Mouse (Mus musculus) lung, embryonic 15.5 days (tissue): ENCODE data around the gene Shc2. TPM values are rescaled to one million over a fixed set of nuclear protein-coding genes. Genes with fewer than 3 reads are reported as not detected.

ENCODE experiments used
- ATAC-seq: fragments of 200-750 bp; cut with Nextera tagmentation; 2 replicates; pipeline ENCODE4 v1.8.0; 2017; ENCODE audit warnings: moderate number of reproducible peaks, borderline replicate concordance; ENCODE audit not compliant: low FRiP score, low TSS enrichment; ENCODE audit errors: extremely low read depth
- H3K27ac ChIP-seq: fragments of 300-500 bp; sonication (generic); 2 replicates; pipeline ENCODE4 v1.5.1; 2015; ENCODE audit warnings: moderate library complexity, mild to moderate bottlenecking, inconsistent platforms
- H3K27me3 ChIP-seq: fragments of 300-500 bp; sonication (generic); 2 replicates; pipeline ENCODE4 v1.6.1; 2015; ENCODE audit warnings: inconsistent platforms
- H3K36me3 ChIP-seq: fragments of 300-500 bp; sonication (generic); 2 replicates; pipeline ENCODE4 v1.6.1; 2015; ENCODE audit warnings: inconsistent platforms
- H3K4me1 ChIP-seq: fragments of 300-500 bp; sonication (generic); 2 replicates; pipeline ENCODE4 v1.6.1; 2015; ENCODE audit warnings: inconsistent platforms
- H3K4me2 ChIP-seq: fragments of 300-500 bp; sonication (generic); 2 replicates; pipeline ENCODE4 v1.6.1; 2015; ENCODE audit warnings: inconsistent platforms, mild to moderate bottlenecking, moderate library complexity
- H3K4me3 ChIP-seq: fragments of 300-500 bp; sonication (generic); 2 replicates; pipeline ENCODE4 v1.5.1; 2015; ENCODE audit warnings: mild to moderate bottlenecking, inconsistent platforms
- H3K9ac ChIP-seq: fragments of 300-500 bp; sonication (generic); 2 replicates; pipeline ENCODE4 v1.6.1; 2015; ENCODE audit warnings: inconsistent platforms
- H3K9me3 ChIP-seq: fragments of 300-500 bp; sonication (generic); 2 replicates; pipeline ENCODE4 v1.6.1; 2016; ENCODE audit warnings: inconsistent platforms
- WGBS: fragments of 180-500 bp; shearing (Covaris S2); methylation state at CpG from one replicate; pipeline ENCODE4 v1.1.7; 2015; 5-methylcytosine and 5-hydroxymethylcytosine counted together
- polyA plus RNA-seq: library from polyadenylated mRNA; unstranded; fragments of >200 nt; fragmentation: Nextera tagmentation; extraction: Ambion mirVana; gene quantifications from 2 replicates; pipeline ENCODE4 v1.2.1, GENCODE M21; 2015

Shc2 gene
- 6.2 and 6.7 TPM in 2 replicates for polyA plus RNA-seq

DNA sequence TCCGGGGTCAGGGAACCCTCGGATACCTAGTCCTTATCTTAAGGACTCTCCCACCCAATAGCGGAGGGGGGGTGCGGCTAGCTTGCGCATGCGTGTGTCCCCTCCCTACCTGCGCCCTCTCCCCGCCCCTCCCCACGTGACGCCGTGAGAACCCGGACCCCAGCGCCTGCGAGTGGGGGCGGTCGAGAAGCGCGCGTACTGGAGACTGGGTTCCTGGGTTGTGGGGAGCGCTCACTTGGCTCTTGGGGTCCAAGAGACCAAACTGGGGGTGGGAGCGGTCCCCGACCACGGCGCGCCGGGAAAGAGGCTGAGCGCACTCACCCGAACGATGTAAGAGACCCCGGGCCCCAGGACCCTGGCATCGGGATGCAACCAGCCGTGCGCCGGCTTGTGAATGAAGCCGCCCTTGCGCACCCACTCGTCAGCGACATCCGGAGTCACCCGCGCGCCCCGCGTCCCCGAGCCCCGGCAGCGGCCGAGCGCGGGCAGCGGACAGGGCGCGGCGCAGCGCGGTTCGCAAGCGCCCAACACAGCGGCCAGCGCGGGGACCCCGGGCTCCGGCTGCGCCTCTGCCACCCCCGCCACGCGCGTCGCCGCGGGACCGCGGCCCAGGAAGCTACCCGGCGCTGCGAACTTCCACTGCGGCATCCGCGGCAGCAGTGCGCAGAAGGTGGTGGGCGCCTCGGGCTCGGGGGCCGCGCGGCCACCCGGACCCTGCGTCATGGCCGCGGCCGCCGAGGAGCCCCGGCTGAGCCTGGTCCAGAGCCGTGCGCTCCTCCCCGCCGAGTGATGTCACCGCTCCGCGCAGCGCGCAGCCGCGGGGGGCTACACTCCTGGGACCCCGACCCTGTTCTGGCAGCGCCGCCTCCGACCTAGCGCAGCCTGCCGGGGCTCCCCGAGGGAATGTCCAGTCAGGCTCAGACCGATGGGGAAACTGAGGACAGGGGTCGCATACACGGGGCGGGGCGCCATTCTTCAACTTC lies at the start of gene Shc2:
Gene Shc2 (minus strand): TSS at position 791 of the 983 bp plus-strand sequence.
- Histone ChIP-seq H3K4me1 (peaks cover 27% of the 10 kb centered on the region), H3K9ac (peak within 1 kb of the TSS; percentile 58), H3K36me3 (no peaks in the 10 kb centered on the region), H3K27me3 (peaks cover 46% of the 10 kb centered on the region), H3K27ac (peak within 1 kb of the TSS; percentile 19; the same call in 1 of the 2 replicates), H3K4me3 (peak within 1 kb of the TSS; percentile 66), H3K9me3 (no peaks in the 10 kb centered on the region), H3K4me2 (peak within 1 kb of the TSS; percentile 98)
- WGBS = under 1% methylated on average over 109 of the region's 116 CpGs
- ATAC-seq = peak; percentile 76; the same call in 1 of the 2 replicates

DNA sequence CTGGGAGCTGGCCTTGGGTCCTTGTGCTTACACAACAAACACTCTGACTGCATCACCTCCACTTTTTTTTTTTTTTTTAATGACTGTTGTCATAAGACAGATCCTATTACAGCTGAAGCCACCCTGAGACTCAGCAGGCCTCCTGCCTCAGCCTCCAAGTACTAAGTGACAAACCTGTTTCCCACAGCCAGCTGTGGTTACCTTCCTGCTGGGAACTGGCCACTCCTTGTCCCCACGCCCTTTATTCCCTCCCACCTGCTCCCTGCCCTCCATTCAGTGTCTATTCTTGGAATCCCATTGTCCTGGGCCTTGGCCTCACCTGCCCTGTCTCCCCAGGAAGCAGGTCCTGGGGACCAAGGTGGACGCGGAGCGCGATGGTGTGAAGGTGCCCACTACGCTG lies 49.8 kb upstream of the Shc2 start:
- H3K4me1 ChIP-seq = peaks cover 16% of the 10 kb centered on the region
- 98% methylated on average over 6 of the region's 6 CpGs for WGBS
- H3K36me3 ChIP-seq = peaks cover 54% of the 10 kb centered on the region
- H3K27ac ChIP-seq = no peak overlapping the region
- H3K9me3 ChIP-seq = no peaks in the 10 kb centered on the region
- no peak for ATAC-seq
- H3K4me3 ChIP-seq = no peak overlapping the region
- no peak overlapping the region for H3K4me2 ChIP-seq
- H3K27me3 ChIP-seq = no peaks in the 10 kb centered on the region
- H3K9ac ChIP-seq = no peak overlapping the region

DNA sequence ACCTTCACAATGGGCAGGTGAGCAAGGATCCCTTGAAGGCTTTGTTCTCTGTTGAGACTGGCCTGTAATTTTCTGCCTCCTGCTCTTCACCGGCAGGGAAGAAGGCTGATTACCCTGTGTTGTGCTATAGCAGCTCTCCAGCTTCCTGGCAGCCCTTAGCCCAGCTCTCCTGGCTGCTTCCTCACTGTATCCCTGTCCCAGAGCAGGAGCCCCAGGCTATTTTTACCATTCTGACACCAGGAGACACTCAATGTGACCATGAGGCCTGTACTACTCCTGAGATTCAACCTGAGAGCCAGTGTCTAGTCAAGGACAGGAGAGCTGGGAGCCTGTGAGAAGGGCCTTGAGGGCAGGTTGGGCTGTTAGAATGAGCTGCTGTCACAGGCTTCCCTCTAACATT lies 49.0 kb upstream of the Shc2 start:
- Histone ChIP-seq H3K4me1 (peaks cover 16% of the 10 kb centered on the region), H3K9ac (no peak overlapping the region), H3K27ac (no peak overlapping the region), H3K4me2 (no peak overlapping the region), H3K27me3 (no peaks in the 10 kb centered on the region), H3K36me3 (peaks cover 54% of the 10 kb centered on the region), H3K4me3 (no peak overlapping the region), H3K9me3 (no peaks in the 10 kb centered on the region)
- no peak for ATAC-seq
- WGBS = 88% methylated on average over 1 of the region's 1 CpGs

DNA sequence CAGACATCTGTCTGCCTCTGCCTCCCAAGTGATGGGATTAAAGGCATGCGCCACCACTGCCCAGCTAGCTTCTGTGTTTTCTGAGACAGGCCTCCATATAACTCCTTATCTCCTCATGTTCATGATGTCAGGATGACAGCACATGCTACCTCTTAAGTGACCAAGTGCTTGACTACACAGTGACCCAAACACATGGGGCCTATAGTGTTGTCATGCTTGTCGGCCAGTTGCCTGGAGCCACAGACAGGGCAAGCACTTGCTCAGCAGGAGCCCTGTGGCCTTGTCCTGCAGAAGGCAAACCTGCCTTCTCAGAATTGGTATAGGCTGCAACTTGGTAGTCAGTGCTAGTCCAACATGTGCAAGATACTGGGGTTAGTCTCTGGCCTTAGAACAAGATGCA lies 48.5 kb upstream of the Shc2 start:
- no peak overlapping the region for H3K4me3 ChIP-seq
- no peak overlapping the region for H3K27ac ChIP-seq
- no peak overlapping the region for H3K4me2 ChIP-seq
- no peak overlapping the region for H3K9ac ChIP-seq
- peaks cover 18% of the 10 kb centered on the region for H3K4me1 ChIP-seq
- 92% methylated on average over 2 of the region's 2 CpGs for WGBS
- no peaks in the 10 kb centered on the region for H3K27me3 ChIP-seq
- no peaks in the 10 kb centered on the region for H3K9me3 ChIP-seq
- peaks cover 54% of the 10 kb centered on the region for H3K36me3 ChIP-seq
- no peak for ATAC-seq

DNA sequence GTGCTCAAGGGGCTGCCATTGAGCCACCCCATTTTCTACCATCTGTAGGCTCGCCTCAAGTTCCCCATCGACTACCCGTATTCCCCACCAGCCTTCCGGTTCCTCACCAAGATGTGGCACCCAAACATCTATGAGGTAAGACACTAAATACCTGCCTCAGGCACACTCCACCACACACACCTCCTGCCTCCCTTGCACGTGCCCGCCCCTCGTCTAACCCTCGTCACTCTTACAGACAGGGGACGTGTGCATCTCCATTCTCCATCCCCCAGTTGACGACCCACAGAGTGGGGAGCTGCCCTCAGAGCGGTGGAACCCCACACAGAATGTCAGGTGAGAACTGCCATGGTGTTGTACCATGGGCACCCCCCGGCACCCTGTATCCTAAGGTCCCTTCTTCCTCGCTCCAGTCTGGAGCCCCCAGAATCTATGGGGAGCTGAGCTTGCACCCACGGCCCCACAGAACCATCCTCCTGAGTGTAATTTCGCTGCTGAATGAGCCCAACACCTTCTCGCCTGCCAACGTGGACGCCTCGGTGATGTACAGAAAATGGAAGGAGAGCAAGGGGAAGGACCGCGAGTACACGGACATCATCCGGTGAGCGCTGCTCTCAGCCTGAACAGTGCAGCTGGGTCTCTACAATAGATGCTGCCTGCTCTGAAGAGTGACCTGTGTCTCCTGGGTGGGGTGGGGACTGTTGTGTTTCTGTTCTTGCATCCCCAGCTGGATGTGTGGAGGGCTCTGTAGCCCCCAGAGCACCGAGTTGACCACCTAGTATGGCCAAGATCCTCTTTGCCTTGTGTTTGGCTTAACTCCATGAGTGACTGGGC lies 47.3 kb upstream of the Shc2 start:
- 92% methylated on average over 25 of the region's 25 CpGs for WGBS
- Histone ChIP-seq H3K4me1 (peaks cover 25% of the 10 kb centered on the region), H3K27ac (no peak overlapping the region), H3K27me3 (no peaks in the 10 kb centered on the region), H3K36me3 (peaks cover 54% of the 10 kb centered on the region), H3K9ac (no peak overlapping the region; the same call in 1 of the 2 replicates), H3K4me3 (no peak overlapping the region), H3K9me3 (no peaks in the 10 kb centered on the region), H3K4me2 (no peak overlapping the region)
- ATAC-seq = no peak

DNA sequence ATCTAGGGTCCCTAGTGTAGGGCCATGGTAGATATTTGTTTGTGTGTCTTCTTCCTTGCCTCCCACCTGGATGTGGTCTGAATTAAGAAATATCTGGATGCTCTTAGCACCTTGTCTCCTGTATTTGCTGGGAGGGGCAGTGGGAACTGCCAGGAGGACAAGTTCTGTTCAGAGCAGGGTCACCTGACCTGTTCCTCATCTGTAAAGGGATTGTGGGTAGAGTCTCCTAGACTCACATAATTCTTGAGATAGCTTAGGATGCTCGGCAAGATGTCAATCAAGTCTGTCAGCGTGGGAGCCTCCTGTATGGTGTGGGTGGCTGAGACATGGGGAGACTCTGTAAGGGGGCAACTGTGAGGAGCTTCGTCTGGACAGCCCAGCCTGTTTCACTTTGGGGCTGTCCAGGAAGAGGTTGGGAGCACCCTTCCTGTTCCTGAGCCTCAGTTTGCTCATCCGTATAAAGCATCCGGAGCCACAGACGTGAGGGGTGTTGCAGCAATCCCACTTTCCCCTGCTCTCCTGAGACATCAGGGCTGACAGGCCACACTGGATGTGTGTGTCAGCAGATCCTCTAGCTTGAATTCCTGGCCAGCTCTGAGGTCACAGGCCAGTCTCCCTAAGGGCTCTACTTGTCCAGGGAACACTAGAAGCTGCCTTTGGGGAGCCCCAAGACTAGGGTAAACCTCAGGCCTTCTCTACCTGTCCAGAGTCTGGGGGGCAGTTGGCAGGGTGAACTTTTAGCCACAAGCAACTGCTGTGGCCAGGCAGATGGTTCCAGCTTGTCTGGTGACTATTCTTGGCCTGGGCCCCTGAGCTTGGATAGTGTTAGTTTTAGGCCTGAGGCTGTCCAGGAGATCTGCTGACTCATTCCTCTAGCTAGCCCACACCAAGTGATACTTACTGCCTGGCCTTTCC lies 46.3 kb upstream of the Shc2 start:
- H3K27me3 ChIP-seq = no peaks in the 10 kb centered on the region
- peaks cover 25% of the 10 kb centered on the region for H3K4me1 ChIP-seq
- peaks cover 50% of the 10 kb centered on the region for H3K36me3 ChIP-seq
- H3K9ac ChIP-seq = peak overlapping the region; percentile 86
- no peaks in the 10 kb centered on the region for H3K9me3 ChIP-seq
- H3K4me2 ChIP-seq = peak overlapping the region; percentile 91
- 74% methylated on average over 6 of the region's 6 CpGs for WGBS
- H3K4me3 ChIP-seq = peak overlapping the region; percentile 69
- ATAC-seq = no peak
- no peak overlapping the region for H3K27ac ChIP-seq

DNA sequence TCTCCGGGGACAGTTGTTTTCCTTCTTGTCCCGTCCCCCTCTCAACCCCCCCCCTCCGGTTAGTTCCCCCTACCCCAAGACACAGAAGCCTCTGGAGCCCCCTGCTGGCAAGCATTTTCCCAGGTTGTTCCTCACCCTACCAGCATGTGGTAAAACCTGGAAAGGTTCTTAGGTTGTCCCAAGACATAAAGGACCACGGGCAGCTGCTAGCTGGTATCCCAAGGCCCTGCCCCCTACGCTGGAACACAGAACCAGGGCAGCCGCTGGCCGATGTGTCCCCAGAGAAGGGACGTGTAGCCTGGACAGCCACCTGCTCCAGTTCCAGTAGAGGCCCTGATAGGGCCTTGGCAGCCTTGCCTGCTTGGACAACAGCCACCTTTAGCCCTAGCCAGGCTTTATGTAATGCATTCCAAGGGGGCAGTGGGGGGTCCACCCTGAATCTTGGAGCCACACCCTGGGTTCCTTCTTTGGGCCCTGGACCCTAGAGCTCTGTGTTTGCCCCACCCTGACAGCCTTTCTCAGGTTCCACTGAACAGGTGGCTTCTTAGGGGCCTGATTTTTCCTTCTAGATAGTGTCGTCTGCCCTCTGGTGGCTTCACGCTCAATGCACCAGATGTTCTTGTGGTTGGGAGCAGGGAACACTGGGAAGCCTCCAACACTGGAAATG lies 45.3 kb upstream of the Shc2 start:
- peaks cover 25% of the 10 kb centered on the region for H3K4me1 ChIP-seq
- WGBS = 4% methylated on average over 10 of the region's 10 CpGs
- no peaks in the 10 kb centered on the region for H3K9me3 ChIP-seq
- peaks cover 41% of the 10 kb centered on the region for H3K36me3 ChIP-seq
- ATAC-seq = no peak
- H3K9ac ChIP-seq = peak overlapping the region; percentile 86
- peak overlapping the region; percentile 69 for H3K4me3 ChIP-seq
- H3K27ac ChIP-seq = peak overlapping the region; percentile 72
- no peaks in the 10 kb centered on the region for H3K27me3 ChIP-seq
- H3K4me2 ChIP-seq = peak overlapping the region; percentile 91

DNA sequence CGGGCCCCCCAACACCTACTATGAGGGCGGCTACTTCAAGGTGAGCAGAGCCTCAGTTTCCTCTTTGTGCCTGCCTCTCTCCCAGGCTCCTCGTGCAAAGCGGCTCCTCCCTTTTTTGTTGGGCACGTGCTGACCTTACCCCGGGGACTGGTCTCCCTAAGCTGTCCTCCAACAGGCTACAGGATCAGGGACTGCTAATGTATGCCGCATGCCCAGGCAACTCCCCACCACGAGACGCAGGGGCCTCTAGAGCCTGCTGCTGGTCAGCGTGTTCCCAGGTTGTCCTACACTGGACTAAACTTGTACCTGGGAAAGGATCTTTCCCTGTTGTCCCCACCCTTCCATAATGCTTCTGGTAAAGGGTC lies 44.8 kb upstream of the Shc2 start:
- Histone ChIP-seq H3K4me2 (peak overlapping the region; percentile 91), H3K27me3 (no peaks in the 10 kb centered on the region), H3K9ac (peak overlapping the region; percentile 86), H3K4me3 (peak overlapping the region; percentile 69), H3K9me3 (no peaks in the 10 kb centered on the region), H3K4me1 (peaks cover 25% of the 10 kb centered on the region), H3K36me3 (peaks cover 36% of the 10 kb centered on the region), H3K27ac (peak overlapping the region; percentile 72)
- under 1% methylated on average over 10 of the region's 10 CpGs for WGBS
- 0 out of 2 replicates have a peak, but pooled peaks have one; percentile 2 for ATAC-seq

DNA sequence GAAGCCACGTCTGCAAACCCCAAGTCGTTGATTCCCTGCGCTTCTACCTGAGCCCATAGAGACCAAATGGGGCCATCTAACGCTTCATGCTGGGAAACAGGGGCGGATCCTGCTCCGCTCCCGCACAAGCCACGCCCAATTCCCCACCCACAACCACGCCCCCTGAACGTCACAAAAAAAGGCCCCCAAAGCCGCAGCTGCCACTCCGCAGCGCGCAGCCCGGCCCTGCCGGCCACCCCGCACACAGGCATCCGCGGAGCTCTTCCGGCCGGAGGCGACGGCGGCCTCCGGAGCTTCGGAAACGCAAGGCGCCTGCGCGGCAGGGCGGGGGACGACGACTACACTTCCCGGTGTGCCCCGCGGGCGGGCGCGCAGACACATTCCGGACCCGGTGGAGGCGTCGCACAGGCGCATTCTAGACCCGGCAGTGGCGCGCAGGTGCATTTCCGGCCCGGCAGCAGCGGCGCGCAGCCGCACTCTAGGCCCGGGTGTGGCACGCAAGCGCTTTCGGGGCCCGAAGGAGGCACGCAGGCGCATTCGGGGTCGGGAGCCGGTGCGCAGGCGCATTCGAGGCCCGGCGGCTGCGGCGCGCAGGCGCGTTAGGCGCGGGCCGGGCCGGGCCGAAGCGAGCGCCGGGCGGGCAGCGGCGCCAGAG lies 44.0 kb upstream of the Shc2 start, which contains the start of gene Cdc34:
Gene Cdc34 (plus strand): TSS at position 605 of the 655 bp plus-strand sequence.
- H3K36me3 ChIP-seq = peaks cover 27% of the 10 kb centered on the region
- under 1% methylated on average over 73 of the region's 84 CpGs for WGBS
- H3K27ac ChIP-seq = peak within 1 kb of the TSS; percentile 79
- H3K9ac ChIP-seq = peak within 1 kb of the TSS; percentile 86
- peak within 1 kb of the TSS; percentile 69 for H3K4me3 ChIP-seq
- H3K27me3 ChIP-seq = no peaks in the 10 kb centered on the region
- peak within 1 kb of the TSS; percentile 91 for H3K4me2 ChIP-seq
- peaks cover 25% of the 10 kb centered on the region for H3K4me1 ChIP-seq
- H3K9me3 ChIP-seq = no peaks in the 10 kb centered on the region
- ATAC-seq = peak; percentile 95
